Mouse (Mus musculus): ENCODE measurements around the gene Pkhd1. TPM values are rescaled to one million over a fixed set of nuclear protein-coding genes. Genes with fewer than 3 reads are reported as not detected.

The Pkhd1 gene
- polyA plus RNA-seq (2015; fragmentation: Nextera tagmentation; extraction: Ambion mirVana), result not detected in 2 replicates

- H3K36me3 ChIP-seq, result no peaks in the 10 kb centered on the region
- no peaks in the 10 kb centered on the region for H3K9me3 ChIP-seq
- no peak within 1 kb of the TSS for H3K9ac ChIP-seq
- H3K27me3 ChIP-seq, result no peaks in the 10 kb centered on the region
- WGBS, result 77% methylated on average over 10 of the region's 10 CpGs
- H3K4me2 ChIP-seq, result no peak within 1 kb of the TSS
- H3K27ac ChIP-seq, result no peak within 1 kb of the TSS
- H3K4me1 ChIP-seq (replicated peaks), result no peaks in the 10 kb centered on the region
- ATAC-seq (ENCODE audit: low FRiP score), result no peak
- H3K4me3 ChIP-seq, result no peak within 1 kb of the TSS
Observed at GRCm38 (mm10) chr1:20617849-20618530, at the start of gene Pkhd1. Pkhd1 (minus strand) TSS chr1:20618064.

- Histone ChIP-seq H3K4me1 (replicated peaks) (no peaks in the 10 kb centered on the region), H3K36me3 (no peaks in the 10 kb centered on the region), H3K27me3 (no peaks in the 10 kb centered on the region), H3K4me3 (no peak overlapping the region), H3K4me2 (no peak overlapping the region), H3K27ac (no peak overlapping the region), H3K9ac (no peak overlapping the region), H3K9me3 (no peaks in the 10 kb centered on the region)
- no peak for ATAC-seq (ENCODE audit: low FRiP score)
- WGBS, result 86% methylated on average over 7 of the region's 7 CpGs
Observed at GRCm38 (mm10) chr1:20667567-20667966, 49.7 kb upstream of the Pkhd1 start.

GRCm38 (mm10) chr1:20666233-20666632 lies 48.4 kb upstream of the Pkhd1 start:
- Histone ChIP-seq H3K36me3 (no peaks in the 10 kb centered on the region), H3K9ac (no peak overlapping the region), H3K27ac (no peak overlapping the region), H3K4me1 (replicated peaks) (no peaks in the 10 kb centered on the region), H3K9me3 (no peaks in the 10 kb centered on the region), H3K4me2 (no peak overlapping the region), H3K27me3 (no peaks in the 10 kb centered on the region), H3K4me3 (no peak overlapping the region)
- no peak for ATAC-seq (ENCODE audit: low FRiP score)
- 90% methylated on average over 2 of the region's 2 CpGs for WGBS

GRCm38 (mm10) chr1:20655085-20655484 lies 37.2 kb upstream of the Pkhd1 start:
- Histone ChIP-seq H3K27ac (no peak overlapping the region), H3K4me2 (no peak overlapping the region), H3K27me3 (no peaks in the 10 kb centered on the region), H3K9me3 (no peaks in the 10 kb centered on the region), H3K4me3 (no peak overlapping the region), H3K9ac (no peak overlapping the region), H3K4me1 (replicated peaks) (no peaks in the 10 kb centered on the region), H3K36me3 (no peaks in the 10 kb centered on the region)
- no peak for ATAC-seq (ENCODE audit: low FRiP score)
- WGBS, result 76% methylated on average over 5 of the region's 5 CpGs

- no peak for ATAC-seq (ENCODE audit: low FRiP score)
- Histone ChIP-seq H3K36me3 (no peaks in the 10 kb centered on the region), H3K27me3 (no peaks in the 10 kb centered on the region), H3K4me2 (no peak overlapping the region), H3K9ac (no peak overlapping the region), H3K9me3 (no peaks in the 10 kb centered on the region), H3K4me3 (no peak overlapping the region), H3K4me1 (replicated peaks) (no peaks in the 10 kb centered on the region), H3K27ac (no peak overlapping the region)
- 67% methylated on average over 6 of the region's 6 CpGs for WGBS
Observed at GRCm38 (mm10) chr1:20653513-20654506, 35.9 kb upstream of the Pkhd1 start.

- H3K36me3 ChIP-seq, result no peaks in the 10 kb centered on the region
- H3K9me3 ChIP-seq, result no peaks in the 10 kb centered on the region
- H3K4me3 ChIP-seq, result no peak overlapping the region
- ATAC-seq (ENCODE audit: low FRiP score), result no peak
- H3K9ac ChIP-seq, result no peak overlapping the region
- no peak overlapping the region for H3K4me2 ChIP-seq
- no peaks in the 10 kb centered on the region for H3K27me3 ChIP-seq
- no peaks in the 10 kb centered on the region for H3K4me1 ChIP-seq (replicated peaks)
- no peak overlapping the region for H3K27ac ChIP-seq
- 82% methylated on average over 2 of the region's 2 CpGs for WGBS
Observed at GRCm38 (mm10) chr1:20634856-20635255, 17.0 kb upstream of the Pkhd1 start.

- H3K4me2 ChIP-seq, result no peak overlapping the region
- H3K27me3 ChIP-seq, result no peaks in the 10 kb centered on the region
- no peak for ATAC-seq (ENCODE audit: low FRiP score)
- H3K9me3 ChIP-seq, result no peaks in the 10 kb centered on the region
- no peaks in the 10 kb centered on the region for H3K4me1 ChIP-seq (replicated peaks)
- no peak overlapping the region for H3K9ac ChIP-seq
- H3K4me3 ChIP-seq, result no peak overlapping the region
- no peak overlapping the region for H3K27ac ChIP-seq
- 85% methylated on average over 7 of the region's 7 CpGs for WGBS
- H3K36me3 ChIP-seq, result no peaks in the 10 kb centered on the region
Observed at GRCm38 (mm10) chr1:20633276-20633869, 15.5 kb upstream of the Pkhd1 start.

- Histone ChIP-seq H3K4me1 (replicated peaks) (no peaks in the 10 kb centered on the region), H3K36me3 (no peaks in the 10 kb centered on the region), H3K4me2 (no peak overlapping the region), H3K9ac (no peak overlapping the region), H3K27me3 (no peaks in the 10 kb centered on the region), H3K27ac (no peak overlapping the region), H3K4me3 (no peak overlapping the region), H3K9me3 (no peaks in the 10 kb centered on the region)
- WGBS, result 93% methylated on average over 3 of the region's 3 CpGs
- no peak for ATAC-seq (ENCODE audit: low FRiP score)
Observed at GRCm38 (mm10) chr1:20624564-20624963, 6.7 kb upstream of the Pkhd1 start.

- 94% methylated on average over 4 of the region's 4 CpGs for WGBS
- H3K9me3 ChIP-seq, result no peaks in the 10 kb centered on the region
- no peaks in the 10 kb centered on the region for H3K4me1 ChIP-seq (replicated peaks)
- no peak overlapping the region for H3K9ac ChIP-seq
- no peak overlapping the region for H3K4me2 ChIP-seq
- no peaks in the 10 kb centered on the region for H3K27me3 ChIP-seq
- ATAC-seq (ENCODE audit: low FRiP score), result no peak
- no peaks in the 10 kb centered on the region for H3K36me3 ChIP-seq
- H3K4me3 ChIP-seq, result no peak overlapping the region
- H3K27ac ChIP-seq, result no peak overlapping the region
Observed at GRCm38 (mm10) chr1:20623375-20623774, 5.5 kb upstream of the Pkhd1 start.

GRCm38 (mm10) chr1:20620611-20621010 lies 2.7 kb upstream of the Pkhd1 start:
- ATAC-seq (ENCODE audit: low FRiP score), result no peak
- Histone ChIP-seq H3K27me3 (no peaks in the 10 kb centered on the region), H3K9me3 (no peaks in the 10 kb centered on the region), H3K4me1 (replicated peaks) (no peaks in the 10 kb centered on the region), H3K4me3 (no peak overlapping the region), H3K27ac (no peak overlapping the region), H3K36me3 (no peaks in the 10 kb centered on the region), H3K9ac (no peak overlapping the region), H3K4me2 (no peak overlapping the region)
- WGBS, result 82% methylated on average over 2 of the region's 2 CpGs

GRCm38 (mm10) chr1:20619363-20619762 lies 1.5 kb upstream of the Pkhd1 start:
- Histone ChIP-seq H3K4me2 (no peak overlapping the region), H3K4me3 (no peak overlapping the region), H3K27ac (no peak overlapping the region), H3K36me3 (no peaks in the 10 kb centered on the region), H3K27me3 (no peaks in the 10 kb centered on the region), H3K9ac (no peak overlapping the region), H3K9me3 (no peaks in the 10 kb centered on the region), H3K4me1 (replicated peaks) (no peaks in the 10 kb centered on the region)
- ATAC-seq (ENCODE audit: low FRiP score), result no peak
- 69% methylated on average over 3 of the region's 3 CpGs for WGBS

GRCm38 (mm10) chr1:20612643-20613042 lies 5.2 kb downstream of the Pkhd1 start:
- Histone ChIP-seq H3K9ac (no peak overlapping the region), H3K4me1 (replicated peaks) (no peaks in the 10 kb centered on the region), H3K27me3 (no peaks in the 10 kb centered on the region), H3K4me3 (no peak overlapping the region), H3K27ac (no peak overlapping the region), H3K36me3 (no peaks in the 10 kb centered on the region), H3K9me3 (no peaks in the 10 kb centered on the region), H3K4me2 (no peak overlapping the region)
- WGBS, result 31% methylated on average over 7 of the region's 7 CpGs
- peak; percentile 32; the same call in 1 of the 2 replicates for ATAC-seq (ENCODE audit: low FRiP score)

Measured in hindbrain, embryonic 13.5 days (tissue).